Mouse (Mus musculus) lung, postnatal 25 days (tissue): ENCODE results near the gene Ccdc186.
"Not testable (repeated sequence)": the region's sequence is repeated elsewhere in the genome, so short reads cannot be mapped to it uniquely, and the experiment has no call there.

Experiments used
- DNase-seq: peaks from one replicate; pipeline ENCODE4 v3.0.0; 2022; ENCODE audit warnings: low spot score

Ccdc186 gene

GRCm38 (mm10) chr19:56756412-56756811 is 65.6 kb downstream of the Ccdc186 start:
- no peak for DNase-seq

GRCm38 (mm10) chr19:56754456-56754855 is 67.5 kb downstream of the Ccdc186 start:
- DNase-seq, result not testable (repeated sequence)

- no peak for DNase-seq
Observed at GRCm38 (mm10) chr19:56750709-56751108, 71.3 kb downstream of the Ccdc186 start.

- DNase-seq, result no peak
Observed at GRCm38 (mm10) chr19:56749343-56749742, 72.6 kb downstream of the Ccdc186 start.

- no peak for DNase-seq
Observed at GRCm38 (mm10) chr19:56747878-56748277, 74.1 kb downstream of the Ccdc186 start.

GRCm38 (mm10) chr19:56746618-56747017 is 75.4 kb downstream of the Ccdc186 start:
- no peak for DNase-seq

GRCm38 (mm10) chr19:56745528-56745927 is 76.5 kb downstream of the Ccdc186 start:
- DNase-seq, result no peak

- DNase-seq, result peak; percentile 30
Observed at GRCm38 (mm10) chr19:56745061-56745460, 76.9 kb downstream of the Ccdc186 start.
